Comparison of ENCODE assay signal across 8 mouse cellular contexts in genomic region chr6:34277665-34278064, GRCm38 (mm10). TPM values are rescaled to one million over a fixed set of nuclear protein-coding genes. Genes with fewer than 3 reads are reported as not detected.
A peak's percentile ranks its signal among the peaks of the same experiment; 100 is the strongest.
DNase-seq lines count a peak whose midpoint lies in the region; ATAC-seq lines count a peak whose summit lies in the region.

No protein-coding gene starts in this region.

- 28% methylated on average over 9 of the region's 9 CpGs for WGBS in midbrain, embryonic 10.5 days
- WGBS in midbrain, embryonic 16.5 days: 24% methylated on average over 9 of the region's 9 CpGs
- WGBS in heart, embryonic 16.5 days: 29% methylated on average over 9 of the region's 9 CpGs
- WGBS in neural tube, embryonic 11.5 days: 29% methylated on average over 9 of the region's 9 CpGs

- H3K36me3 ChIP-seq in midbrain, embryonic 10.5 days: no peaks in the 10 kb centered on the region
- no peaks in the 10 kb centered on the region for H3K36me3 ChIP-seq in midbrain, embryonic 16.5 days (ENCODE audit: control insufficient read depth, insufficient read depth, low read length)
- H3K36me3 ChIP-seq in heart, embryonic 16.5 days (ENCODE audit: control insufficient read depth, insufficient read depth): no peaks in the 10 kb centered on the region
- no peaks in the 10 kb centered on the region for H3K36me3 ChIP-seq in neural tube, embryonic 11.5 days (ENCODE audit: control insufficient read depth, insufficient read depth, low read length)

- H3K9ac ChIP-seq in midbrain, embryonic 16.5 days (ENCODE audit: low read depth, low read length): no peak overlapping the region
- H3K9ac ChIP-seq in heart, embryonic 16.5 days (ENCODE audit: low read length): no peak overlapping the region
- no peak overlapping the region for H3K9ac ChIP-seq in neural tube, embryonic 11.5 days (ENCODE audit: low read length)

- no peak overlapping the region for H3K4me3 ChIP-seq in midbrain, embryonic 10.5 days
- H3K4me3 ChIP-seq in midbrain, embryonic 16.5 days (ENCODE audit: low read depth, low read length): no peak overlapping the region
- no peak overlapping the region for H3K4me3 ChIP-seq in heart, embryonic 16.5 days (ENCODE audit: low read length)
- H3K4me3 ChIP-seq in neural tube, embryonic 11.5 days (ENCODE audit: low read depth, low read length): no peak overlapping the region

- H3K27me3 ChIP-seq in midbrain, embryonic 10.5 days (ENCODE audit: low read depth, poor library complexity, severe bottlenecking): no peaks in the 10 kb centered on the region
- H3K27me3 ChIP-seq in midbrain, embryonic 16.5 days (ENCODE audit: control insufficient read depth, insufficient read depth, low read depth, low read length): no peaks in the 10 kb centered on the region
- H3K27me3 ChIP-seq in heart, embryonic 16.5 days (ENCODE audit: control insufficient read depth, insufficient read depth, low read length): no peaks in the 10 kb centered on the region
- H3K27me3 ChIP-seq in neural tube, embryonic 11.5 days (ENCODE audit: control insufficient read depth, insufficient read depth, low read length): no peaks in the 10 kb centered on the region

- peak; percentile 37 for DNase-seq in midbrain, embryonic 10.5 days (ENCODE audit: low spot score)
- peak; percentile 70 for DNase-seq in Muller cell, postnatal 12 days (ENCODE audit: inconsistent ontology term)
- DNase-seq in cerebellum, postnatal 14 days: peak; percentile 73 to 77
- peak; percentile 55 to 72 for DNase-seq in left cerebral cortex, adult 18-20 months (ENCODE audit: low spot score in 2 of 2)
- peak; percentile 44 for DNase-seq in neural tube, embryonic 11.5 days (ENCODE audit: low spot score)

- H3K27ac ChIP-seq in midbrain, embryonic 10.5 days (replicated peaks): no peak overlapping the region
- H3K27ac ChIP-seq in midbrain, embryonic 16.5 days (ENCODE audit: low read length): no peak overlapping the region
- no peak overlapping the region for H3K27ac ChIP-seq in heart, embryonic 16.5 days (ENCODE audit: low read length)
- H3K27ac ChIP-seq in neural tube, embryonic 11.5 days (ENCODE audit: low read depth, low read length): no peak overlapping the region

- no peaks in the 10 kb centered on the region for H3K9me3 ChIP-seq in midbrain, embryonic 10.5 days (replicated peaks)
- H3K9me3 ChIP-seq in midbrain, embryonic 16.5 days (replicated peaks; ENCODE audit: control insufficient read depth, low read length, poor library complexity, severe bottlenecking): no peaks in the 10 kb centered on the region
- no peaks in the 10 kb centered on the region for H3K9me3 ChIP-seq in heart, embryonic 16.5 days (replicated peaks; ENCODE audit: control insufficient read depth, low read length)
- H3K9me3 ChIP-seq in neural tube, embryonic 11.5 days (ENCODE audit: control insufficient read depth, low read length): no peaks in the 10 kb centered on the region

- ATAC-seq in midbrain, embryonic 16.5 days: no peak
- ATAC-seq in heart, embryonic 16.5 days (replicated peaks; ENCODE audit: extremely low read depth, insufficient read depth, low FRiP score): no peak
- no peak for ATAC-seq in neural tube, embryonic 11.5 days (ENCODE audit: insufficient read depth, low FRiP score, low TSS enrichment)
- ATAC-seq in monocyte, adult 5-6 weeks (replicated peaks; ENCODE audit: insufficient number of reproducible peaks, low FRiP score, low TSS enrichment, poor library complexity, severe bottlenecking): no peak

- H3K4me1 ChIP-seq in midbrain, embryonic 10.5 days: 0 out of 2 replicates have a peak, but pooled peaks cover 2% of the 10 kb centered on the region
- no peaks in the 10 kb centered on the region for H3K4me1 ChIP-seq in midbrain, embryonic 16.5 days (ENCODE audit: control insufficient read depth, insufficient read depth, low read length)
- peaks cover 13% of the 10 kb centered on the region; the same call in 1 of the 2 replicates for H3K4me1 ChIP-seq in heart, embryonic 16.5 days (ENCODE audit: control insufficient read depth, insufficient read depth, low read length)
- H3K4me1 ChIP-seq in neural tube, embryonic 11.5 days (ENCODE audit: control insufficient read depth, insufficient read depth, low read length): no peaks in the 10 kb centered on the region

- no peak overlapping the region for H3K4me2 ChIP-seq in midbrain, embryonic 16.5 days (ENCODE audit: low read length)
- peak overlapping the region; percentile 17; the same call in 1 of the 2 replicates for H3K4me2 ChIP-seq in heart, embryonic 16.5 days (ENCODE audit: low read depth, low read length)
- H3K4me2 ChIP-seq in neural tube, embryonic 11.5 days (ENCODE audit: low read depth): no peak overlapping the region

RNA-seq across cellular contexts. Expression of gene Akr1b3, which starts 39.6 kb away (rescaled TPM):
- 236 and 282 TPM in 2 replicates for polyA plus RNA-seq in midbrain, embryonic 10.5 days (2016; fragmentation: Nextera tagmentation; extraction: Ambion mirVana)
- polyA plus RNA-seq in midbrain, embryonic 16.5 days (2015; fragmentation: Nextera tagmentation; extraction: Ambion mirVana): 105 and 108 TPM in 2 replicates
- polyA plus RNA-seq in heart, embryonic 16.5 days (2015; fragmentation: Nextera tagmentation; extraction: Ambion mirVana): 163 and 172 TPM in 2 replicates
- 10 to 100 TPM; 51.2 to 55.2 TPM for total RNA-seq in left cerebral cortex, adult 18-20 months (2021)
- polyA plus RNA-seq in neural tube, embryonic 11.5 days (2014; fragmentation: Nextera tagmentation; extraction: Ambion mirVana): 206 and 208 TPM in 2 replicates
- total RNA-seq in monocyte, adult 5-6 weeks (2017): 120 to 137 TPM (median 136 TPM) in 3 replicates
